Mouse (Mus musculus) embryonic fibroblast, embryonic 13.5 days (primary cell): ENCODE data around the gene Map3k20.

ENCODE experiments used
- CTCF ChIP-seq: IDR thresholded peaks from 2 replicates; pipeline ENCODE4 v1.5.1; 2011; ENCODE audit warnings: mild to moderate bottlenecking, control low read depth, low read length, moderate library complexity, borderline replicate concordance; ENCODE audit not compliant: insufficient read depth
- POLR2A ChIP-seq: IDR thresholded peaks from 2 replicates; pipeline ENCODE4 v1.6.1; 2011; ENCODE audit warnings: low read depth, mild to moderate bottlenecking, control low read depth, low read length, moderate library complexity

- TF ChIP-seq POLR2A (no peak), CTCF (no peak)
These were observed 27.9 kb downstream of the Map3k20 start for GRCm38 (mm10) chr2:72313312-72313711.
